Mouse (Mus musculus) hindbrain, embryonic 12.5 days (tissue): ENCODE results near the gene Rapgef1. TPM values are rescaled to one million over a fixed set of nuclear protein-coding genes. Genes with fewer than 3 reads are reported as not detected.
A peak's percentile ranks its signal among the peaks of the same experiment; 100 is the strongest.
"Not testable (repeated sequence)": the region's sequence is repeated elsewhere in the genome, so short reads cannot be mapped to it uniquely, and the experiment has no call there.

Experiments used
- ATAC-seq: fragments of 200-750 bp; cut with Nextera tagmentation; 2 replicates; pipeline ENCODE4 v1.8.0; 2017; ENCODE audit warnings: moderate TSS enrichment; ENCODE audit not compliant: low FRiP score
- H3K27ac ChIP-seq: fragments of 300-500 bp; sonication (generic); 2 replicates; pipeline ENCODE4 v1.5.1; 2016; ENCODE audit warnings: mild to moderate bottlenecking
- H3K27me3 ChIP-seq: fragments of 300-500 bp; sonication (generic); 2 replicates; pipeline ENCODE4 v1.6.1; 2016; ENCODE audit warnings: mild to moderate bottlenecking
- H3K36me3 ChIP-seq: fragments of 300-500 bp; sonication (generic); 2 replicates; pipeline ENCODE4 v1.6.1; 2016; ENCODE audit warnings: mild to moderate bottlenecking
- H3K4me1 ChIP-seq: fragments of 300-500 bp; sonication (generic); 2 replicates; pipeline ENCODE4 v1.6.1; 2016
- H3K4me2 ChIP-seq: fragments of 300-500 bp; sonication (generic); replicated peaks from 2 replicates; pipeline ENCODE4 v1.6.1; 2016; ENCODE audit warnings: mild to moderate bottlenecking
- H3K4me3 ChIP-seq: fragments of 300-500 bp; sonication (generic); 2 replicates; pipeline ENCODE4 v1.5.1; 2016; ENCODE audit warnings: mild to moderate bottlenecking
- H3K9ac ChIP-seq: fragments of 300-500 bp; sonication (generic); 2 replicates; pipeline ENCODE4 v1.6.1; 2016; ENCODE audit warnings: mild to moderate bottlenecking, moderate library complexity
- H3K9me3 ChIP-seq: fragments of 300-500 bp; sonication (generic); replicated peaks from 2 replicates; pipeline ENCODE4 v1.6.1; 2016; ENCODE audit warnings: mild to moderate bottlenecking
- WGBS: fragments of 180-500 bp; shearing (Covaris S2); methylation state at CpG from one replicate; pipeline ENCODE4 v1.1.7; 2016; 5-methylcytosine and 5-hydroxymethylcytosine counted together
- polyA plus RNA-seq: library from polyadenylated mRNA; unstranded; fragments of >200 nt; fragmentation: Nextera tagmentation; extraction: Ambion mirVana; gene quantifications from 2 replicates; pipeline ENCODE4 v1.2.1, GENCODE M21; 2016

The Rapgef1 gene
- polyA plus RNA-seq, 1 experiment from 2014 or later, result 24.7 TPM

GRCm38 (mm10) chr2:29625573-29626200 lies 6.2 kb downstream of the Rapgef1 start:
- H3K4me3 ChIP-seq, result no peak overlapping the region
- WGBS, result 93% methylated on average over 8 of the region's 8 CpGs
- peaks cover 59% of the 10 kb centered on the region for H3K4me1 ChIP-seq
- no peak overlapping the region for H3K9ac ChIP-seq
- no peaks in the 10 kb centered on the region for H3K9me3 ChIP-seq
- no peak overlapping the region for H3K27ac ChIP-seq
- no peak for ATAC-seq
- H3K4me2 ChIP-seq, result no peak overlapping the region
- 0 out of 2 replicates have a peak, but pooled peaks cover 3% of the 10 kb centered on the region for H3K36me3 ChIP-seq
- no peaks in the 10 kb centered on the region for H3K27me3 ChIP-seq

- H3K27me3 ChIP-seq, result no peaks in the 10 kb centered on the region
- WGBS, result 73% methylated on average over 3 of the region's 3 CpGs
- H3K4me1 ChIP-seq, result peaks cover 43% of the 10 kb centered on the region
- no peak overlapping the region for H3K9ac ChIP-seq
- H3K9me3 ChIP-seq, result no peaks in the 10 kb centered on the region
- no peak overlapping the region for H3K4me3 ChIP-seq
- H3K36me3 ChIP-seq, result 0 out of 2 replicates have a peak, but pooled peaks cover 3% of the 10 kb centered on the region
- ATAC-seq, result no peak
- H3K4me2 ChIP-seq, result no peak overlapping the region
- no peak overlapping the region for H3K27ac ChIP-seq
Observed at GRCm38 (mm10) chr2:29627337-29627736, 7.8 kb downstream of the Rapgef1 start.

- WGBS, result 71% methylated on average over 5 of the region's 5 CpGs
- Histone ChIP-seq H3K4me2 (no peak overlapping the region), H3K36me3 (0 out of 2 replicates have a peak, but pooled peaks cover 3% of the 10 kb centered on the region), H3K9ac (no peak overlapping the region), H3K4me1 (peaks cover 42% of the 10 kb centered on the region), H3K27ac (no peak overlapping the region), H3K9me3 (no peaks in the 10 kb centered on the region), H3K27me3 (no peaks in the 10 kb centered on the region), H3K4me3 (no peak overlapping the region)
- ATAC-seq, result no peak
Observed at GRCm38 (mm10) chr2:29628186-29628585, 8.7 kb downstream of the Rapgef1 start.

- ATAC-seq, result no peak
- H3K36me3 ChIP-seq, result 0 out of 2 replicates have a peak, but pooled peaks cover 3% of the 10 kb centered on the region
- H3K4me2 ChIP-seq, result no peak overlapping the region
- H3K4me1 ChIP-seq, result peaks cover 42% of the 10 kb centered on the region
- H3K9ac ChIP-seq, result no peak overlapping the region
- H3K4me3 ChIP-seq, result no peak overlapping the region
- H3K9me3 ChIP-seq, result no peaks in the 10 kb centered on the region
- H3K27ac ChIP-seq, result no peak overlapping the region
- 83% methylated on average over 5 of the region's 5 CpGs for WGBS
- no peaks in the 10 kb centered on the region for H3K27me3 ChIP-seq
Observed at GRCm38 (mm10) chr2:29628763-29629181, 9.3 kb downstream of the Rapgef1 start.

GRCm38 (mm10) chr2:29629311-29629710 lies 9.8 kb downstream of the Rapgef1 start:
- no peak overlapping the region for H3K27ac ChIP-seq

GRCm38 (mm10) chr2:29630141-29630771 lies 10.7 kb downstream of the Rapgef1 start:
- H3K27me3 ChIP-seq, result no peaks in the 10 kb centered on the region
- ATAC-seq, result no peak
- H3K9ac ChIP-seq, result no peak overlapping the region
- H3K4me1 ChIP-seq, result peaks cover 40% of the 10 kb centered on the region
- H3K4me2 ChIP-seq, result no peak overlapping the region
- H3K36me3 ChIP-seq, result 0 out of 2 replicates have a peak, but pooled peaks cover 3% of the 10 kb centered on the region
- H3K9me3 ChIP-seq, result no peaks in the 10 kb centered on the region
- no peak overlapping the region for H3K27ac ChIP-seq
- H3K4me3 ChIP-seq, result no peak overlapping the region
- 93% methylated on average over 10 of the region's 10 CpGs for WGBS

More at GRCm38 (mm10) chr2:29629311-29629710, 9.8 kb downstream of the Rapgef1 start:
- ATAC-seq, result no peak
- no peak overlapping the region for H3K4me2 ChIP-seq
- H3K9ac ChIP-seq, result no peak overlapping the region
- 0 out of 2 replicates have a peak, but pooled peaks cover 3% of the 10 kb centered on the region for H3K36me3 ChIP-seq
- H3K4me1 ChIP-seq, result peaks cover 40% of the 10 kb centered on the region
- no peaks in the 10 kb centered on the region for H3K9me3 ChIP-seq
- H3K4me3 ChIP-seq, result no peak overlapping the region
- no peaks in the 10 kb centered on the region for H3K27me3 ChIP-seq
- 60% methylated on average over 2 of the region's 2 CpGs for WGBS

- Histone ChIP-seq H3K27me3 (no peaks in the 10 kb centered on the region), H3K9me3 (no peaks in the 10 kb centered on the region), H3K36me3 (0 out of 2 replicates have a peak, but pooled peaks cover 3% of the 10 kb centered on the region), H3K9ac (no peak overlapping the region), H3K27ac (no peak overlapping the region), H3K4me2 (no peak overlapping the region), H3K4me1 (peaks cover 40% of the 10 kb centered on the region), H3K4me3 (no peak overlapping the region)
- no peak for ATAC-seq
Observed at GRCm38 (mm10) chr2:29631020-29631419, 11.5 kb downstream of the Rapgef1 start.

- not testable (repeated sequence) for H3K9me3 ChIP-seq, H3K9ac ChIP-seq, H3K4me3 ChIP-seq, H3K36me3 ChIP-seq, H3K27me3 ChIP-seq, H3K4me2 ChIP-seq, ATAC-seq, H3K27ac ChIP-seq
- peaks cover 40% of the 10 kb centered on the region for H3K4me1 ChIP-seq
- 76% methylated on average over 12 of the region's 12 CpGs for WGBS
Observed at GRCm38 (mm10) chr2:29631564-29632167, 12.1 kb downstream of the Rapgef1 start.

GRCm38 (mm10) chr2:29632168-29632662 lies 12.7 kb downstream of the Rapgef1 start:
- Histone ChIP-seq H3K27ac (no peak overlapping the region), H3K27me3 (no peaks in the 10 kb centered on the region), H3K9me3 (no peaks in the 10 kb centered on the region), H3K4me2 (no peak overlapping the region), H3K36me3 (0 out of 2 replicates have a peak, but pooled peaks cover 3% of the 10 kb centered on the region), H3K4me3 (no peak overlapping the region), H3K9ac (no peak overlapping the region), H3K4me1 (peaks cover 41% of the 10 kb centered on the region)
- ATAC-seq, result no peak
- 86% methylated on average over 3 of the region's 3 CpGs for whole genome bisulfite sequencing

- Histone ChIP-seq H3K27ac (no peak overlapping the region), H3K27me3 (no peaks in the 10 kb centered on the region), H3K4me1 (peaks cover 41% of the 10 kb centered on the region), H3K4me2 (no peak overlapping the region), H3K9ac (no peak overlapping the region), H3K9me3 (no peaks in the 10 kb centered on the region), H3K4me3 (no peak overlapping the region), H3K36me3 (0 out of 2 replicates have a peak, but pooled peaks cover 3% of the 10 kb centered on the region)
- 52% methylated on average over 6 of the region's 6 CpGs for WGBS
- ATAC-seq, result no peak
Observed at GRCm38 (mm10) chr2:29633101-29633554, 13.6 kb downstream of the Rapgef1 start.

GRCm38 (mm10) chr2:29633782-29634181 lies 14.3 kb downstream of the Rapgef1 start:
- no peak for ATAC-seq
- peak overlapping the region; percentile 12; the same call in 1 of the 2 replicates for H3K27ac ChIP-seq
- 0 out of 2 replicates have a peak, but pooled peaks cover 1% of the 10 kb centered on the region for H3K36me3 ChIP-seq
- no peaks in the 10 kb centered on the region for H3K9me3 ChIP-seq
- no peak overlapping the region for H3K4me3 ChIP-seq
- peaks cover 34% of the 10 kb centered on the region for H3K4me1 ChIP-seq
- no peak overlapping the region for H3K4me2 ChIP-seq
- 90% methylated on average over 3 of the region's 3 CpGs for WGBS
- no peaks in the 10 kb centered on the region for H3K27me3 ChIP-seq
- H3K9ac ChIP-seq, result no peak overlapping the region

GRCm38 (mm10) chr2:29634541-29634940 lies 15.0 kb downstream of the Rapgef1 start:
- Histone ChIP-seq H3K36me3 (no peaks in the 10 kb centered on the region), H3K27ac (peak overlapping the region; percentile 40; the same call in 1 of the 2 replicates), H3K4me2 (no peak overlapping the region), H3K4me3 (no peak overlapping the region), H3K27me3 (no peaks in the 10 kb centered on the region), H3K9me3 (no peaks in the 10 kb centered on the region), H3K9ac (no peak overlapping the region), H3K4me1 (peaks cover 28% of the 10 kb centered on the region)
- WGBS, result 76% methylated on average over 5 of the region's 5 CpGs
- no peak for ATAC-seq
